Mouse (Mus musculus) small intestine, adult 2 months (tissue): ENCODE measurements around the gene Hist1h2bk.

Source experiments
- CTCF ChIP-seq: fragments of 200-500 bp; IDR thresholded peaks from 2 replicates; pipeline ENCODE4 v1.5.1; 2012; ENCODE audit warnings: low read depth, mild to moderate bottlenecking, control low read depth, inconsistent platforms, low read length, moderate library complexity, mixed read lengths; ENCODE audit not compliant: insufficient replicate concordance, insufficient read length; ENCODE audit errors: extremely low read depth
- POLR2A ChIP-seq: fragments of 200-500 bp; IDR thresholded peaks from 2 replicates; pipeline ENCODE4 v1.6.1; 2012; ENCODE audit warnings: low read depth, mild to moderate bottlenecking, control low read depth, inconsistent platforms, low read length, moderate library complexity

- TF ChIP-seq CTCF, result no peak
- TF ChIP-seq POLR2A, result no peak
Measured at GRCm38 (mm10) chr13:22036149-22036956, 683 bp downstream of the Hist1h2bk start.
